Mouse (Mus musculus) bone marrow macrophage, adult 2 months (primary cell): ENCODE measurements around the gene Tm9sf2.

Experiments
- CTCF ChIP-seq: IDR thresholded peaks from 2 replicates; pipeline ENCODE4 v1.5.1; 2012; ENCODE audit warnings: low read depth, mild to moderate bottlenecking, low read length, moderate library complexity
- POLR2A ChIP-seq: IDR thresholded peaks from 2 replicates; pipeline ENCODE4 v1.6.1; 2012; ENCODE audit warnings: mild to moderate bottlenecking, low read depth, low read length, borderline replicate concordance

GRCm38 (mm10) chr14:122068801-122069695, 37.8 kb upstream of the Tm9sf2 start:
- TF ChIP-seq POLR2A = no peak
- TF ChIP-seq CTCF = no peak
